Mouse (Mus musculus) gastrocnemius, postnatal 36 days (tissue): ENCODE measurements around the gene 1700066M21Rik. TPM values are rescaled to one million over a fixed set of nuclear protein-coding genes. Genes with fewer than 3 reads are reported as not detected.
A peak's percentile ranks its signal among the peaks of the same experiment; 100 is the strongest.

Source experiments
- DNase-seq, 2 experiments: peaks; one replicate each; pipeline ENCODE4 v3.0.0; 2022
- intact Hi-C: fragments of 180-260 bp; cut with DNase I; formaldehyde crosslinking; loops from one replicate; pipeline ENCODE4 v1.15.1; 2025
- long read RNA-seq, 2 experiments: library from polyadenylated mRNA; stranded (forward); transcript quantifications; one replicate each; pipeline ENCODE4 v2.0.0; 2021
- total RNA-seq, 2 experiments: library from RNA; stranded (reverse); gene quantifications; 2 replicates each; pipeline ENCODE4 v1.2.3; 2021

The 1700066M21Rik gene
- total RNA-seq = 1 to 10 TPM; 1.6 to 2.0 TPM
- long read RNA-seq, experiment 1, partial matches to known transcripts = 0 of 3 reads
- long read RNA-seq, experiment 1, other reads (novel, unspliced or antisense) = 3 of 3 reads
- long read RNA-seq, experiment 2, partial matches to known transcripts = 0 of 2 reads
- long read RNA-seq, experiment 2, other reads (novel, unspliced or antisense) = 1 of 2 reads

DNA sequence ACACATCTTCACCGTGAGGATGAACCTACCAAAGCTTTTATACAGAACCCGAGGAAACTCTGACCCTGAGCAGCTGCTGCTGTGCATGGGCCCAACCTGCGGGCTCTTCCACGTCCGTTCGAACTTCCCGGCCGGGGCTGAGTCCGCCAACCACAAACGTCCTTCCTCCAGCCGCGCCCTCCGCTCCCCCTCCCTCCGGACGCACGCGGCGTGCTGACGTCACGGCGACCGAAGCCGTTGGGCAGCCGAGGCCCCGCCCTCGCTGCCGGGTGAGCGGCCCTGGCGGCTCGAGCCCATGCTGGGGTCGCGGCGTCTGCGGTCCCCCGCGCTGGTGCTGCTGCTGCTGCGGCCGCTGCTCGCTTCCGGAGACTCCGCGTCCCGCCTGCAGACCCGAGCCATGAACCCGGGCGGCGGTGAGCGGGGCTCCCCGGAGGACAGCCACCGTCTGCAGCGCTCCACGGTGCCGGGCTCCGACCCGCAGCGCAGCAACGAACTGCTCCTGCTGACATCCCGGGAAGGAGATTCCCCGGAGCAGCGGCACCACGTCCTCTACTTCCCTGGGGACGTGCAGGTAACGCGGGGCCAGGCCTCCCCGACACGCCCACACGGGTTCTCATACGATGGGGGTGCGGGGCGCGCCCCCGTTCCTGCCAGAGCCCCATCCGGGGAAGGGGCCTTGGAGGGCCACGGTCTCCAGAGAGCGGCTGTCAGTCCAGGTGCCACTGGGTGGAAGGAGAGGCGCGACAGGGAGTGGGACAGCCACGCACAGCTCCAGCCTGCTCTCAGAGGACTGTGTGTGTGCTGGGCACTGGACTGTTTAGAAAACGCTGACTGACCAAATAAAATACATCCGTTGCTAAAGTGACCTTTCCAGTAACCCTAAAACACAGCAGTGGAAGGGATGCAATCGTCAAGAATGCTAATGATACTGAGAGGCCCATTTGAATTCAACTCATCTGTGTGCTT lies at the start of gene 1700066M21Rik:
TSS of gene 1700066M21Rik (plus strand) at position 245 of the 966 bp plus-strand sequence.
- intact Hi-C loops = no loop called here
- DNase-seq = peak; percentile 91

DNA sequence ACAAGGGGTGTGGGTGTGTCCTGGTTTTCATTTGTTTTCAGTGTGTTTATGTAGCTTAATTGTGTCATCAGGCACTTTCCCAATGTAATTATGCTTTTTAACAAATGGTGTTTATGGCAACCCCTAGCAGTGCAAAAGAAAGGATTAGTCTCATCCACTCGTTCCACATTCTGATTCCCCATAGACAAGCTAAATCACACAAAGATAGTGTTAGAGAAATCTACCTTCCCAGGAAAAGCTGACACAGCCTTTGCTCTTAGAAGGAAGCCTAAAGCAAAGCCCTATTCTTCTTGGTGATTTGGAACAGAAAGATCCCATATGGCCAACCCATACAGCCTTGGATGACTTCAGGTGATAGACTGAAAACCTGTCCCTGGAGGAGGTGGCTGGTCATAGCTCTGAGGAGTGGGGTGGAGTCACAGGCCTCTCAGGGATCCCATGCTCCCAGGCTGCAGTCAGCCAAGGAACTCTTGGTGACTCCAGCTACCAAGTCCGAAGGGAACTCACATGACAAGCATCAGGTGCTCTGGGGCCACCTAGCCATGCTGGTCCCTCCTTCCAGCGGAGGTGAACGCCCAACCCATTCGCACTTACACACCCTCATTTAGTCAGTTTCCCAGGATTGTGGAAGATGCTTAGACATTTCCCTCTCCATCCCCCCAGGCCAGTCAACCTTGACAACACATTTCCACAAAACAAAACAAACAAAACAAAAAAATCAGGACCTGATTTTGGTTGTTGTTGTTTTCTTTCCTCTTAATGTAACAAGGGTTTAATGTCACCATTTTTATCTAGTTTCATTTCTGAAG lies 47.9 kb upstream of the 1700066M21Rik start:
- intact Hi-C loops = no loop called here
- no peak for DNase-seq

DNA sequence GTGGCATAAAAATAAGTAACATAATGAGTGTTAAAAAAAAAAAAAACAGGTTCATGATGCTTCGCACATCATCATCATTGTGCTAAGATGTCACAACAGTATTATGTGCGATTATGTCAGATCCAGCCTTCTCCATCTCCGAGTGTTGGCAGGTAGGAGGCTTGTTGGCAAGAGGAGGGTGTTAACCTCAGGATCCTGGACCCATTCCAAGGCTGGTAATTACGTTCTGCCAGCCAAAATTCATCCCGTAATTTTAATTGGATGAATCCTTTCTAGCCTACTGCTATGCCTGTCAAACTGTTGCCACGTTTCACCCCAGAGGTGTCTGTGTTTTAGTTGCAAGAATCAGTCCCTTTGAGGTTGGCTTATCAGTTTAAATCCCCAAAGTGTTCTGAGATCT lies 47.2 kb upstream of the 1700066M21Rik start:
- intact Hi-C loops = no loop called here
- no peak for DNase-seq

DNA sequence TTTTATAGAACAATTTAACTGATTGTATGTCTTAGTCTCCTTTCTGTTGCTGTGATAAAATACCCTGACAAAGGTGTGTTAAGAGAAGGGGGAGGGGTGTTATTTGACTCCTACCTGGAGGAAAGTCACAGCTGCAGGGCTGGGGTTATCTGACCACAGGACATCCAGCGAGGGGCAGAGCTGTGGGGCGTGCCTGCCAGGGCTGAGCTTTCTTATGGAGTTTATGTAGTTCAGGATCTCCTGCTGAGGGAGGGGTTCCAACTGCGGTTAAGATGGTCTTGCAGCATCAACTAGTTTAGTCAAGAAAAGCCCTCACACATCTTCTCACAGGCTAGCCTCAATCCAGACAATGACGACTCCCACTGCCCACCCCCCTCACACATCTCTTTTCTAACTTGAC lies 45.4 kb upstream of the 1700066M21Rik start:
- no peak for DNase-seq
- intact Hi-C loops = no loop called here

DNA sequence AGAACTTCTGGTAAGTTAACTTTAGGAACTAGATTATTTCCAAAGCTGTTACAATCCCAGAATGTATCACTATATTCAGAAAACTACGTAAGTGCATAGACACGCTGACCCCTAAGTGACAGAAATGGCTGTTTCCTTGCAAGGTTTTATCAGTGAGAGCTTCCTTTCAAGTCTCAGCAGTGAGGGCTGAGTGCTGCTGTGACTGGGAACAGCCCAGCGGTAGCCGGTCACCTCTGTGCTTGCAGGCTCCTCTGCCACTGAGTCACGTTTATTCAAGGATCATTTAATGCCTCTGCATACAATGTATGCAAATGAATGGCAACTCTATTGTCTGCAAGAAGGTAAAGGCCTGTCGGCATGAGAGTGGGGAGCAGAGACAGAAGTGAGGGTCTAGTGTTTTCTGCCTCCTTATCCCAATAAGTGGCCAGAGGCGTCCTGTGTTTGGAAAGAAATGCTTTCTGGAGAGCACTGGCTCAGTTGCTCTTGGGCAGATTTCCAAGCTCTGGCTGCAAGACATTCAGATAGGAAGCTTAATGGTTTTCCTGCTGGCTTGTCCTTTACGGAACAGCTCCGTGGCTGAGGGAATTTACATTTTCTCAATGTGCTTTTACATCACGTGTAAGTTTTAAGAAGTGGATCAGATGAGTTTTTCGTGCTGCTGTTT lies 43.7 kb upstream of the 1700066M21Rik start:
- no peak for DNase-seq
- intact Hi-C loops = no loop called here

DNA sequence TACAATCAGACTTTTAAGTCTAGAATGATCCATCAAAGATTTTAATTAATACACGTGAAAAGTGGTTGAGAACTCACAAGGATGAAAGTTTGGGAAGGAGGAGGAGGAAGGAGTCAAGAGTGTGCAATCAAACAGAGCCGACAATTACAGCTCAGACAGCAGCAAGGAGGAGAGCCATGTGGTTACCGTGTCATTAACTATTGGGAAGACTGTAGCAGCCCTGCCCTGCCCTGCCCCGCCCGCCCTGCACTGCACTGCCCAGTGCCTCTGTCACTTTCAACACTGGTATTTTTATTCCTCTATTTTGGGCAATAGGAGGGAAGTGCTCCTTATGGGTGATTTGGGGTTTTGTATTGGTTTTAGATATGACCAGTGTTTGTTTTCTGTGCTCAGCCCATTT lies 42.2 kb upstream of the 1700066M21Rik start:
- intact Hi-C loops = no loop called here
- DNase-seq = no peak

DNA sequence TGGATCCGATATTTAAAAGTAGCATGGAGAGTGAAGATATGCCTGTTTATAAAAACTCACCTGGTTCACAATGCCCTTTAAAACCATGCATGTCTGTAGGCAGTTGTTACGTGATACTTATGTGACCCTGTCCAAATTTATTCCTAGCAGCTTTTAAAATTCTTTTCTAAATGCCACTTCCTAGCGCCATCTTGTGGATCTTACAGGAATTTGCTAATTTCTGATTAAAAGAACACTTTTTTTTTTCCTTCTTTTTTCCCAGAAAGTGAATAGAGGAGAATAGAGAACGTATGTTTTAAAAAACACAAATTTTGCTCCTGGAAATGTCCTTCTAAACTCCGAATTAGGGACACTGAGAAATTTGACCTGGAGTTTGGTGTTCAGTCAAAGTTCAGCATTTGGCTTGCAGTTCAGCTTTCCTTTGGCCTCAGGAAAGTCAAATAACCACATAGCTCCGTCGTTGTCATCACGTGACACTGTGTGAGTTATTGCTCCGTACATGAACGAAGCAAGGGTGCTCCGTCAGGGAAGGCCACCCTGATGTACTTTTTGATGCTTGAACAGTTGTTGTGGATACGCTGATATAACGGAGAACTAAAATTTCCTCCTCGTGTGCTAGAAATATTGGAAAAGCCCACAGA lies 38.1 kb upstream of the 1700066M21Rik start:
- intact Hi-C loops = no loop called here
- no peak for DNase-seq

DNA sequence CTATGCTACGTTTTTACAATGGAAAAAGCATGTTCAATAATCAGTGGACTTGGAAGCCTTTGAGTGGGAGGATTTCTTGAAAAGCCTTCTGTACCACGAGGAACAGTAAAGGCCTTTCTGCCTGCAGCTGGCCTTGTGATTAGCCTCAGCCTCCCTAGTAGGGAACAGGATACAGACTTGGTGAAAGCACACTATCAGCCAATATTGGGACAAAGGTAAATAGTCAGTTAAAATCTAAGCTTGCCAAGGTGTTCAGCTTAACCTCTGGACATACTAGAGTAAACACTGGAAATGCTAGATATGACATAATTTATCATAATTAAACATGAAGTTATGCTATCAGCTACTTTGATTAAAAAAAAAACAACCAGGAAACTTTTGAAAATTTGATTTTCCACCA lies 36.2 kb upstream of the 1700066M21Rik start:
- intact Hi-C loops = no loop called here

DNA sequence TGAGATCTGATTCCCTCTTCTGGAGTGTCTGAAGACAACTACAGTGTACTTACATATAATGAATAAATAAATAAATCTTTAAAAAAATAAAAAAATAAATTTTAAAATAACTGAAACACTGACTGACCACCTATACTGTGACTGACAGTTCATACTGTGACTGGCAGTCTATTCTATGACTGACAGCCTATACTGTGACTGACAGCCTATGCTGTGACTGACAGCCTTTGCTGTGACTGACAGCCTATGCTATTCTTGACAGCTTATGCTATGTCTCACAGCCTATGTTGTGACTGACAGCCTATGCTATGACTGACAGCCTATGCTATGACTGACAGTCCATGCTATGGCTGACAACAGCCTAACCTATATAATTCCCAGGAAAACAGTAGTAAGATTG lies 29.9 kb upstream of the 1700066M21Rik start:
- intact Hi-C loops = no loop called here

More for the DNA sequence above, 36.2 kb upstream of the 1700066M21Rik start:
- DNase-seq = no peak

DNA sequence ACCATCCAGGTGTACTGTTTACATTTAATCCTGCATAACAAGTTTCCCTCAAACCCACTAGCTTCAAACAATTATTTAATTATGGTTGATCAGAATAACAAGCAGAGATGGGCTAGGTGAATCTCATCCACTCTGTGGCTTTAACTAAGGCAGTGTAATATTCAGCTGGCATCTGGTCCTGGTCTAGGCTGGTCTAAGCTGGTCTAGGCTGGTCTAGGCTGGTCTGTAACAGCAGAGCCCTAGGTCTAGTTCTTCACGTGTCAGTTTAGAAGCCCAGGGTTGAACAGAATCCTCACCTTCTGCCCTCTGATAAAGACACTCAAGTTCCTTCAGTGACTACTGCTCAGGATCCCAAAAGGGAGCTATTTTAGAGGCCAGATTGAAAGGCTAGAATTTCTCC lies 25.5 kb upstream of the 1700066M21Rik start:
- no peak for DNase-seq
- intact Hi-C loops = no loop called here

More for the DNA sequence above, 29.9 kb upstream of the 1700066M21Rik start:
- no peak for DNase-seq

DNA sequence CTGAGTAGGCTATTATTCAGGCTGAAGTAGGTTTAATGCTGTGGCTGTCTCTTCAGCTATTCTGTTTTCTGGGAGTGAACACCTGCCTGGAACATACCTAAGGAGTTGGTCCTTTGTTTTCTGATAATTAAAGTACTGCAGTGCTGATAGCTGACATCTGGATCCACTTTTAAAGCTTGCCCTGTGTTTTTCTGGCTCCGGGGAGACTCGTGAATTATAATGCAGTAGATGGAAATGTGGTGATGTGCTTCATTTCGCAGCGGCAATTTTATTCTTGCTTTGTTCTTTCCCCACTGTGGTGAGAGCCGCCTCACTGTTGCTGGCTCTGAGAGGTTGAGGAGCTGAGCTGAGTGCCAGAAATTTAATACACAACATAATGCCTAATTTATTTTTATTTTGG lies 18.9 kb upstream of the 1700066M21Rik start:
- intact Hi-C loops = no loop called here
- DNase-seq = no peak

DNA sequence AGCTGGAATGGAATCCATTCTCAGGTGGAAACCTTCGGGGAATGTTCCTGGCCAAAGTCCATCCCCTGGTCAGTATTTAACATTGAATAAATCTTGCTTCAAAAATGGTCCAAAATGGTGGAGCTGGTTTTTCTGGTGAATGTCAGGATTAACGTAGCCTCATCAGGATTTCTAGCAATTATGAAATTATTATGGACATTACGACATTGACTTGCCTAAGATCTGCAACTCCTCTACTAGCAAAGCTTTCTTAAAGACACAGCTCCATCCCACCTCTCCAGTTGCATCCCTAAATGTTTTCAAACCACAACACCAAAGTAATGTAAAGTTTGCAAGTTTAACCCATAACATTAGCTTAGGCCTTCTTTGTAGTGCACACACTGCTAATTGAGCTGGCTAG lies 10.0 kb upstream of the 1700066M21Rik start:
- no peak for DNase-seq
- intact Hi-C loops = no loop called here

DNA sequence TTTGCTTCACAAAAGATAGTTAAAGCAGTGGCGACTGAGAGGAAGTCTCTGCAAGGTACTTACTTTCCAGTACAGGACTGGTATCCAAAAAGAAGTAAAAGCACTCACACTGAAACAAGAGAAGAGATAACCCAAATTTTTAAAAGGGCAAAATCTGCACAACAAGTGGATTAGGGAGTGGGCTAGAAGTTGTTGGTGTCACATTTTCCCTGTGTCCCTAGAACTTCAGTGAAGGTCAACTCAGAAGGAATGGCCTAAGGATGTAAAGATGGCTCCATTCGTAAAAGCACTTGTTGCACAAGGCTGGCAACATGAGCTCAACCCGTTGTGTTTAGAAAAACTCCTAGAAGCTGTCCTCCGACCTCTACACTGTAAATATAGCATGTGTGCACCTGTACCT lies 8.3 kb upstream of the 1700066M21Rik start:
- intact Hi-C loops = no loop called here
- DNase-seq = no peak

DNA sequence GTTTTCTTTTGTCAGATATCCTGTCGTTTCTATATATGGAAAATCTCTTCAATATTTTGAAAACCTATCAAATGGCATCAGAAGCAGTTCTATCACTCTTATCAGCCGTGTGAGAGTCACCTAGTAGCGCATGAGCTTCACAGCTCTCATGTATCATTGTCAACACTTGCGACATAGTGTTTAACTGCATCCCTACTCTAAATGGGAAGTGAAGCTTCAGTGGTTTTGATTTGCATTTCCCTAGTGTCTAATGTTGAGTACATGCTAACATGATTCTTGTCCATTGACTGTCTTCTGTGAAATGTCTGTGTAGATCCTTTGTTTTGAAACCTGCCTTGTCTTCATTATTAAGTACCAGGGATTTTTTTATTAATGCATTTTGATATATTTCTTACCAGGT lies 7.0 kb upstream of the 1700066M21Rik start:
- DNase-seq = no peak
- intact Hi-C loops = no loop called here

DNA sequence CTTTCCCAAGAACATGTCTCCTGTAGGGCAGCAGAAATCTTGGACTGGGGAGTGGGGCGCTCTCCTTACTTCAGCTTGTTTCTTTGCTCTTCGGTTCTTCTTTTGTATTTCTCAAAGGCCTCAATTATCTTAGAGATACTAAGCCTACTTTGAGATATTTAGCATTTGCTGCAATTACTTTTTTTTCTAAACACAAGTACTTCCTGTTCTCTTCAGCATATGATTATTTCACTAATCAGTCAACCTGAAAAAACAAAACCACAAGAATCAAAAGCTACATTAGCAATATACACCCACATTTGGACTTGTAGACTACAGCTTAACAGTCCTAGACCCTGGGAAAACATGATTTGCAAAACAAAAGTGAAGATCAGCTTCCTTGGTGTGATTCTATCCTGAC lies 2.1 kb upstream of the 1700066M21Rik start:
- intact Hi-C loops = no loop called here

DNA sequence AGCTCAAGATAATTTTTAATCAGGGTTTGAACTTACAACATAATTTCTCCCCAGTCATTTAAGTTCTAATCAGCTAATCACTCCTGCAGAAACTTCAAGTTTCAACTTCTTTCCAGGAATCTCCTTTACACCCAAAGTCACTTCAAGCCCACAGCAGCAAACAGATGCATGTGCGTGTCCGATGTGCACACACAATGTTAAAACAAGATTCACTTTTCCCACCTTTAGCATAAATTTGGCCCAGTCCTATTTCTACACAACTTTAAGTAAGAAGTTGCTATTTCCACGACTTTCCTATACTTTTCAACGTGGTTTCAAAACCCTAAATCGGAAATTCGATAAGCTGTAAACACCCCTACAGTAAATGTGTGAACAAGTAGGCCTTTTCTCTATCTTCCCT lies 614 bp upstream of the 1700066M21Rik start:
- intact Hi-C loops = no loop called here
- no peak for DNase-seq

More for the DNA sequence above, 2.1 kb upstream of the 1700066M21Rik start:
- DNase-seq = no peak

DNA sequence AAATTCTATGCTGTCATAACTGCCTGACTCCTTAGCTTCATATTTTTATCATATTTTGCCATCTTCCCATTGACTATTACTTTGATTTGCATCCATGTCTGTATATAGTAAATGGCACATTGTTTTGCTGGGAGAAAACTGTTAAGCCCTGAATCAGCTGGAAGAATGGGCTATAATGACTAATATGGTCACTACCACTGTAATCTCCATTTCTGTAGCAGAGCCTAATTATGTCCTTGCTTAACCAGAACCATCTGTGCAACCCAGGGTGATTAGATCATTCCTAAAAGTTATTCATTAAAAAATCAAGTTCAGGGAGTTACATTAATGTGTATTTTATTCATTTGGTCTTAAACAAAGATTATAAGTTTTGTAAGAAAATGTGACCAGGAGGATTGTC lies 9.1 kb downstream of the 1700066M21Rik start:
- intact Hi-C loops = no loop called here
- no peak for DNase-seq

DNA sequence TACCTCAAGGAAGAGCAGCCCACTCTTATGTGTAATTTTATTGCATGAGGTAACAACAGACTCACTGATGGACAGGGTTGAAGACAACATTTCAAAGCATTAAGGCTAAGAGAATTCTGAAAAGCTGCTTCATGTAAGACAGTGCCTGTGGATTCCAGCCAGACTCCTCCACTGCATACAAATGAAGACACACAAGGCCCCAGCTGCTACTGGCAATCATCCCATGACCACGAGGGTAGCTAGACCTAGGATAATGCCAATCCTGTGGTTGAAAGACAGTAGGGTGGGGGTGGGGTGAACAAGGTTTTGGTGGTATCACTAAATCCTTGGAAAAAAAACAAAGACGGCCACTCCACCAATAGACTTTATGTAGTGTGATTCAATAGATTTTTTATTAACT lies 10.5 kb downstream of the 1700066M21Rik start:
- no peak for DNase-seq

DNA sequence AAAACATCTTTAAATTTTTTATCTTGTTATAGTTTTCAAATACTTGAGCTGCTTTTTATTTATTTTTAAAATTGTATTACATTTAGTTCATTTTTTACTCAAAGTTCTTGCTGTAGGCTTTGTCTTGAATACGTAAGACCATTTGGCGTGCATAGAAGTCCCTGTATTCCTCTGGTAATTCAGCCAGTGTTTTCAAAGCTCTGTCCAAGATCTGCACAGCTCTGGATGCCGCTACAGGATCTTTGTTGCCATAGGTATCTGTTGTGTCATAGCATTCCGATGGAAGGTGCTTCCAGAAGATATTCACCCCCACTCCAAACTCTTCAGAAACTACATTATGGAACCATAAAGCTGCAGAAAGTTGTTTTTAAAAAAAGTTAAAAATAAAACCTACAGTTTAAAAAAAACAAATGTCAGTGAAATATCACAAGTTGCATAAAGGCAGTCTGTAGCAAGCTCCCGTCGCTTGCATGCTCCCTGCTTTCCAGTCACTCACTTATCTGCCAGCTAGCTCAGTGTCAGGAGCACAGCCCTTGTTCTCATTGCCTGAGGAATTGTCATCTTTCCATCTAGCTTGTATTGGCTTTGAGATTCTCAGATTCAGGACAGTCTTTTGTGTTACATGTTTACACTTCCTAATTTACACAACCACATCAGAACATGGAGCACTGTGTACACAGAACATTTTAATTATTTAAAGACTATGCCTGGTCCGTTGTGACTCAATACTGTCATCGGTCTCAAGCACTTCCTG lies 11.2 kb downstream of the 1700066M21Rik start:
- no peak for DNase-seq
- intact Hi-C loops = no loop called here

More for the DNA sequence above, 10.5 kb downstream of the 1700066M21Rik start:
- intact Hi-C loops = no loop called here
